Mouse (Mus musculus) lung, adult 2 months (tissue): Measurements from ENCODE around the gene Tex45. TPM values are rescaled to one million over a fixed set of nuclear protein-coding genes. Genes with fewer than 3 reads are reported as not detected.

ENCODE experiments used
- DNase-seq: peaks from one replicate; pipeline ENCODE4 v3.0.0; 2022
- H3K4me1 ChIP-seq: fragments of 200-500 bp; 2 replicates; pipeline ENCODE4 v1.6.1; 2011; ENCODE audit warnings: low read length; ENCODE audit not compliant: control insufficient read depth, insufficient read depth
- H3K4me3 ChIP-seq: fragments of 200-500 bp; replicated peaks from 2 replicates; pipeline ENCODE3; 2011; ENCODE audit warnings: low read depth, mild to moderate bottlenecking, control low read depth, low read length; ENCODE audit errors: extremely low read depth
- CTCF ChIP-seq: fragments of 200-500 bp; IDR thresholded peaks from 2 replicates; pipeline ENCODE4 v1.5.1; 2011; ENCODE audit warnings: mild to moderate bottlenecking, low read length, control low read depth; ENCODE audit not compliant: insufficient read depth
- POLR2A ChIP-seq: fragments of 200-500 bp; IDR thresholded peaks from 2 replicates; pipeline ENCODE4 v1.6.1; 2011; ENCODE audit warnings: low read depth, mild to moderate bottlenecking, control low read depth, low read length, borderline replicate concordance; ENCODE audit errors: extremely low read depth
- whole genome bisulfite sequencing: fragments of 180-500 bp; shearing (Covaris S2); methylation state at CpG from one replicate; pipeline ENCODE4 v1.1.7; 2018; 5-methylcytosine and 5-hydroxymethylcytosine counted together
- polyA plus RNA-seq: library from polyadenylated mRNA; depleted of rRNA; stranded (reverse); fragments of >200 nt; gene quantifications from 2 replicates; pipeline ENCODE4 v1.2.3, GENCODE M21; 2012; rRNA removed

Tex45 gene
- polyA plus RNA-seq, 1 experiment: 0.24 TPM

- 1% methylated on average over 36 of the region's 36 CpGs for WGBS
- no peak for TF ChIP-seq CTCF
- TF ChIP-seq POLR2A: peak; percentile 52; the same call in 1 of the 2 replicates
- Histone ChIP-seq H3K4me1 (no peaks in the 10 kb centered on the region), H3K4me3 (peak overlapping the region; percentile 64)
- DNase-seq: peak; percentile 93
Observed at GRCm38 (mm10) chr8:3516450-3517116, 45.9 kb downstream of the Tex45 start.

DNA sequence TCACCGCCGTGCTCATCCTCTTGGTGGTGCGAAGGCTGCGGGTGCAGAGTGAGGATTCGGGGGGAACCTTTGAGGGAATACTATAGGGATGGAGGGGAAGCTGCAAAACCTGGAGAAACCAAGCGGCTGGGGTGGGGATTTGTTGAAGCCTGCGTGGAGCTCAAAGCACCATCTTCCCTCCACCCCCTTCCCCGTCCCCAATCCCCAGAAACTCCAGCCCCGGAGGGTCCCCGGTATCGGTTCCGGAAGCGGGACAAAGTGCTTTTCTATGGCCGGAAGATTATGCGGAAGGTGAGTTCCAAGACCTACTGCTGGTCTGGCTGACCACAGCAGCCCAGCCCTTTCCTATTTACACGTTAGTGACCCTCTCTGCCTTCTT lies 46.4 kb downstream of the Tex45 start:
- 2% methylated on average over 16 of the region's 16 CpGs for WGBS
- Histone ChIP-seq H3K4me3 (peak overlapping the region; percentile 64), H3K4me1 (no peaks in the 10 kb centered on the region)
- peak; percentile 21 for DNase-seq
- TF ChIP-seq CTCF (no peak), POLR2A (no peak)

GRCm38 (mm10) chr8:3522007-3522697 lies 51.5 kb downstream of the Tex45 start:
- 90% methylated on average over 13 of the region's 13 CpGs for WGBS
- no peak for DNase-seq
- Histone ChIP-seq H3K4me3 (no peak overlapping the region), H3K4me1 (no peaks in the 10 kb centered on the region)
- TF ChIP-seq CTCF: no peak
- no peak for TF ChIP-seq POLR2A

DNA sequence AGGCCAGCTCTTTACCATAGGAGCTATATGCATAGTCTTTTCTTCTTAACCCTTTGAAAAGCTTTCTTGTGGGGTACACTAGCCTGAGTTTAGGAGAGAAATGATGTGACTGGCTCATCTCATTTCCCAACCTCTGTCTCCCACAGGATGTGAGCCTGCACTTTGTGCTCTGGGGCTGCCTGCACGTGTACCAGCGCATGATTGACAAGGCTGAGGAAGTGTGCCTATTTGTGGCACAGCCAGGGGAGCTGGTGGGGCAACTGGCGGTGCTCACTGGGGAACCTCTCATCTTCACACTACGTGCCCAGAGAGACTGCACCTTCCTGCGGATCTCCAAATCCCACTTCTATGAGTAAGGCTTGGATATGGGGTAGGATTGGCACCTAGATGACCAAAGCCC lies 60.2 kb downstream of the Tex45 start:
- 87% methylated on average over 5 of the region's 5 CpGs for WGBS
- TF ChIP-seq POLR2A: no peak
- TF ChIP-seq CTCF: no peak
- Histone ChIP-seq H3K4me3 (no peak overlapping the region), H3K4me1 (no peaks in the 10 kb centered on the region)
- DNase-seq: no peak

GRCm38 (mm10) chr8:3531936-3532335 lies 61.3 kb downstream of the Tex45 start:
- Histone ChIP-seq H3K4me3 (no peak overlapping the region), H3K4me1 (no peaks in the 10 kb centered on the region)
- no peak for DNase-seq
- TF ChIP-seq CTCF (no peak), POLR2A (no peak)
- 95% methylated on average over 18 of the region's 18 CpGs for WGBS

- H3K4me1 ChIP-seq: no peaks in the 10 kb centered on the region
- no peak for TF ChIP-seq POLR2A
- no peak for TF ChIP-seq CTCF
- no peak overlapping the region for H3K4me3 ChIP-seq
- 58% methylated on average over 15 of the region's 15 CpGs for WGBS
- no peak for DNase-seq
Observed at GRCm38 (mm10) chr8:3536053-3536841, 65.6 kb downstream of the Tex45 start.

Other genes with a start within 250 kb of the Tex45 start
- gene Insr, start 191.2 kb upstream of the Tex45 start, polyA plus RNA-seq: 17.5 and 24.6 TPM in 2 replicates
- gene A430078G23Rik, start 117.4 kb upstream of the Tex45 start, polyA plus RNA-seq: 1.6 and 3.1 TPM in 2 replicates
- 68.7 and 87.9 TPM in 2 replicates for gene Arhgef18, start 77.9 kb upstream of the Tex45 start, polyA plus RNA-seq
- gene Pex11g, start 3.2 kb upstream of the Tex45 start, polyA plus RNA-seq: 7.6 and 7.7 TPM in 2 replicates
- gene Zfp358, start 22.3 kb downstream of the Tex45 start, polyA plus RNA-seq: 78.5 TPM in 2 replicates
- gene Mcoln1, start 29.6 kb downstream of the Tex45 start, polyA plus RNA-seq: 286 and 410 TPM in 2 replicates
- gene Pnpla6, start 44.5 kb downstream of the Tex45 start, polyA plus RNA-seq: 75.7 and 88.1 TPM in 2 replicates
- gene C330021F23Rik, start 97.1 kb downstream of the Tex45 start, polyA plus RNA-seq: 0.88 TPM in 1 of 2 replicates, not detected in the other
- gene Camsap3, start 116.4 kb downstream of the Tex45 start, polyA plus RNA-seq: 16.9 and 33.1 TPM in 2 replicates
- gene Xab2, start 150.5 kb downstream of the Tex45 start, polyA plus RNA-seq: 59.0 and 66.6 TPM in 2 replicates
- gene Pet100, start 150.7 kb downstream of the Tex45 start, polyA plus RNA-seq: 3.7 and 10.0 TPM in 2 replicates
- not detected in 2 replicates for gene Pcp2, start 154.7 kb downstream of the Tex45 start, polyA plus RNA-seq
- 115 and 153 TPM in 2 replicates for gene Stxbp2, start 160.1 kb downstream of the Tex45 start, polyA plus RNA-seq
- 6.2 and 10.8 TPM in 2 replicates for gene Retn, start 184.9 kb downstream of the Tex45 start, polyA plus RNA-seq
- 8.2 and 10.0 TPM in 2 replicates for gene Mcemp1, start 194.9 kb downstream of the Tex45 start, polyA plus RNA-seq
- 6.5 and 17.4 TPM in 2 replicates for gene Fcor, start 201.5 kb downstream of the Tex45 start, polyA plus RNA-seq
- 28.5 and 28.7 TPM in 2 replicates for gene Trappc5, start 205.4 kb downstream of the Tex45 start, polyA plus RNA-seq
- 2.7 and 12.5 TPM in 2 replicates for gene Fcer2a, start 223.3 kb downstream of the Tex45 start, polyA plus RNA-seq
- gene Clec4g, start 249.8 kb downstream of the Tex45 start, polyA plus RNA-seq: 0.55 and 1.1 TPM in 2 replicates